Mouse (Mus musculus): Measurements from ENCODE around the gene Clybl. TPM values are rescaled to one million over a fixed set of nuclear protein-coding genes. Genes with fewer than 3 reads are reported as not detected.

Gene Clybl
- polyA plus RNA-seq, 1 experiment from 2014 or later: 28.8 TPM

DNA sequence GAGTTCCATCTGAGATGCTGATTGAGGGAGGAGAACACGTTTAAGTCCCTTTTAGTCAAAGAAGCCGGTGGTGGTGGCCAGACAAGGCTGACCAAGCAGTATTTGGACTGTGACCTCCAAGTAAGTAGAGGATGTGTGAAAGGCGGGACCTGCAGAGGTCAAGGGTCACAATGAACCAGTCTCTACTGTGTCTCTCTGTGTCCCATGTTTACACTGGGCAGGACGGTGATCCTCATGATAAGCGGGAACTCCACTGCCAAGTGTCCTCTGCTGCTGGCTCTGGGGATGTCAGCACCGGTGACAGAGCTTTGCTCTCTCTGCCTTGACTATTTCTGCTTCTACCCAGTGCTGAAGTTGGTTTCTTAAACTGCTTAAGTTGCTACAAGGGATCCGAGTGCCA lies 10.5 kb upstream of the Clybl start:
- no peaks in the 10 kb centered on the region for H3K9me3 ChIP-seq (ENCODE audit: control insufficient read depth, low read length)
- no peak overlapping the region for H3K9ac ChIP-seq (ENCODE audit: low read length)
- H3K27me3 ChIP-seq (ENCODE audit: control insufficient read depth, insufficient read depth, low read length): no peaks in the 10 kb centered on the region
- H3K4me2 ChIP-seq (replicated peaks; ENCODE audit: low read depth): no peak overlapping the region
- TF ChIP-seq CTCF (IDR thresholded peaks at IDR 0.05; ENCODE audit: low read depth) (no peak), EP300 (optimal IDR thresholded peaks at IDR 0.05) (no peak)
- H3K36me3 ChIP-seq (ENCODE audit: control insufficient read depth, insufficient read depth, low read length): no peaks in the 10 kb centered on the region
- DNase-seq (ENCODE audit: low spot score) (no peak), ATAC-seq (ENCODE audit: low FRiP score, low TSS enrichment) (peak; percentile 55; the same call in 1 of the 2 replicates)
- H3K4me1 ChIP-seq (replicated peaks; ENCODE audit: control insufficient read depth, insufficient read depth): no peaks in the 10 kb centered on the region
- no peak overlapping the region for H3K4me3 ChIP-seq (ENCODE audit: low read depth, low read length)
- WGBS: 61% methylated on average over 7 of the region's 7 CpGs
- no peak overlapping the region for H3K27ac ChIP-seq (replicated peaks)

DNA sequence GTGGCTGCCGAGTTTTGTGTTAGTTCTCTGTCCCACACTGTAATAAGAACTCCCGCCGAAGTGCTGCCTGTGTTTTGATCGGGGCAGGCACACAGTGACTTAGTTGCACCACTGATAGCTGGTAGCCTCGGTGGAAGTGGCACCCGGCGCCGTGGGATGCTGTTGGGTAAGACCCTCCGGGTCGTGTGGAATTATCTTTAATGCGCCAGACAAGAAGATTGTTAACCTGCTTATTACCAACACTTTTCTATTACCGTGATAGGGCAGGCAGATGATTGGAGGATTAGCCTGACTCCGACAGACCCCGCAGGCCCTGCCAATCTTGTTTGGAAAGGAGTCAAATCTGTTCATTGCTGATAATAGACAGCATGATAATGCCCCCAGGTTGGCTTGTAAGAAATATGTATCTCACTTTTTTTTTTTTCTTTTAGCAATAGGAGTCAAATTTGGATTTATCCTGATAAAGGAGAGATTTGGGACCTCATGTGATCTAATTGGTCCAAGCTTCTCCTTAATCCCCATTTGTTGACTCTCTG lies 5.2 kb upstream of the Clybl start:
- H3K9ac ChIP-seq (ENCODE audit: low read length): no peak overlapping the region
- DNase-seq (ENCODE audit: low spot score): no peak
- no peak overlapping the region for H3K4me3 ChIP-seq (ENCODE audit: low read depth, low read length)
- 78% methylated on average over 14 of the region's 14 CpGs for WGBS
- no peak overlapping the region for H3K4me2 ChIP-seq (replicated peaks; ENCODE audit: low read depth)
- H3K9me3 ChIP-seq (ENCODE audit: control insufficient read depth, low read length): no peaks in the 10 kb centered on the region
- ATAC-seq (ENCODE audit: low FRiP score, low TSS enrichment): no peak
- H3K4me1 ChIP-seq (replicated peaks; ENCODE audit: control insufficient read depth, insufficient read depth): no peaks in the 10 kb centered on the region
- H3K36me3 ChIP-seq (ENCODE audit: control insufficient read depth, insufficient read depth, low read length): no peaks in the 10 kb centered on the region
- no peaks in the 10 kb centered on the region for H3K27me3 ChIP-seq (ENCODE audit: control insufficient read depth, insufficient read depth, low read length)
- no peak for TF ChIP-seq CTCF (IDR thresholded peaks at IDR 0.05; ENCODE audit: low read depth)
- TF ChIP-seq EP300 (optimal IDR thresholded peaks at IDR 0.05): no peak
- no peak overlapping the region for H3K27ac ChIP-seq (replicated peaks)

DNA sequence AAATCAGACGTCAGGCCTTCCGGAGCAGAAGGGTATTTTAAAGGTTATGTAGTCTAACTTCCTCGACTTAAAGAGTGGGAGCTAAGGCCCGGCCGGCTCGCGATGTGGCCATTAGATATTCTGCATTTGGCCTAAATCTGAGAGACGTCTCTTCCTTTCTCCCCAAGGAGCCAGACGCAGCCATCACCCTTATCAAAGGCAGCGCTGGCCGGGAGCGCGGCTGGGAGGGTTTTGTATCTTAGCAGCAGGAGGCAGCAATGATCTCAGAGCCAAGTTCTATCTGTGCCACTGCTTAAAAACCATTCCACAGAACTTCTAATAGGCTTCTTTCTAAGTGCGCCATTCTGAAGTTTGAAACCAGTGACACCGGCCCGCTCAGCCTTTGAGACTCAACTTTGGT lies 2.2 kb upstream of the Clybl start:
- TF ChIP-seq EP300 (optimal IDR thresholded peaks at IDR 0.05) (no peak), CTCF (IDR thresholded peaks at IDR 0.05; ENCODE audit: low read depth) (no peak)
- 70% methylated on average over 16 of the region's 16 CpGs for WGBS
- H3K9ac ChIP-seq (ENCODE audit: low read length): no peak overlapping the region
- no peaks in the 10 kb centered on the region for H3K27me3 ChIP-seq (ENCODE audit: control insufficient read depth, insufficient read depth, low read length)
- no peaks in the 10 kb centered on the region for H3K36me3 ChIP-seq (ENCODE audit: control insufficient read depth, insufficient read depth, low read length)
- no peaks in the 10 kb centered on the region for H3K9me3 ChIP-seq (ENCODE audit: control insufficient read depth, low read length)
- H3K27ac ChIP-seq (replicated peaks): no peak overlapping the region
- ATAC-seq (ENCODE audit: low FRiP score, low TSS enrichment): no peak
- no peaks in the 10 kb centered on the region for H3K4me1 ChIP-seq (replicated peaks; ENCODE audit: control insufficient read depth, insufficient read depth)
- no peak for DNase-seq (ENCODE audit: low spot score)
- H3K4me3 ChIP-seq (ENCODE audit: low read depth, low read length): no peak overlapping the region
- H3K4me2 ChIP-seq (replicated peaks; ENCODE audit: low read depth): no peak overlapping the region

DNA sequence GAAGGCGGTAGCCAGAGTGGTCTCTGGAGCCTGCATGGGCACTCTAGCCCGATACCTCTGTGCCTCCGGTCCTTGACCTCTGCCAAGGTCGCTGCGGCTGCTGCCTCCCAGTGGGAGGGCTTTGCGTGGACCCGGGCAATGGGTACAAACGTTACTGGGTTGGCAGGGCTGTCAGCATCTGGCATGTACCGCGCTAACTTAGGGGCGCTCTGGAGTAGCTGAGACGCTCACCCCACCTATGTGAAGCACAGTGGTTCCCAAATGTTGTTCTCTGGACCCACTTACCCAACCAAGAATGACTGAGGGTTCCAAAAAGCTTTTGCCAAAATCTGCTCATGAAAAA lies 282 bp downstream of the Clybl start:
- Histone ChIP-seq H3K9ac (ENCODE audit: low read length) (peak overlapping the region; percentile 77), H3K27ac (replicated peaks) (peak overlapping the region; percentile 73; the same call in 1 of the 2 replicates), H3K4me3 (ENCODE audit: low read depth, low read length) (peak overlapping the region; percentile 72), H3K27me3 (ENCODE audit: control insufficient read depth, insufficient read depth, low read length) (no peaks in the 10 kb centered on the region), H3K4me1 (replicated peaks; ENCODE audit: control insufficient read depth, insufficient read depth) (no peaks in the 10 kb centered on the region), H3K36me3 (ENCODE audit: control insufficient read depth, insufficient read depth, low read length) (no peaks in the 10 kb centered on the region), H3K4me2 (replicated peaks; ENCODE audit: low read depth) (peak overlapping the region; percentile 76), H3K9me3 (ENCODE audit: control insufficient read depth, low read length) (no peaks in the 10 kb centered on the region)
- no peak; the same call in 1 of the 2 replicates for TF ChIP-seq CTCF (IDR thresholded peaks at IDR 0.05; ENCODE audit: low read depth)
- TF ChIP-seq EP300 (optimal IDR thresholded peaks at IDR 0.05): no peak
- WGBS: under 1% methylated on average over 12 of the region's 12 CpGs
- DNase-seq (ENCODE audit: low spot score): no peak
- no peak for ATAC-seq (ENCODE audit: low FRiP score, low TSS enrichment)

DNA sequence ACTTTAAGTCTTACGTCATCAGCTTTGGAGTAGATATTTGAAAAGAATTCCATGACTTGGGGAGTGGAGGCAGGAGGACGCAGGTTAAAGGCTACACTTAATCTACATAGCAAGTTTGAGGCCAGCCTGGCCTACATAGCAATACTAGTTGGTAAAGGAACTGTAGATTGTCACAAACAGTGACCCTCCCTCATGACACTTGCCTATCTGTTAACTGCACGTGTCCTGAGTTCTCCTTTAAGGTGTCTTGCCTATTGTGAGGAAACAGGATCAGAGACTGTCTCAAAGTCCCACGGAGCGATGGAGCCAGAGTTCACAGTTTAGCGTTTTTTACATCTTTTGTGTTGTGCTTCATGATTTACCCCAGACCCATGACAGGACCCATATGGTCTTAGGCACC lies 716 bp downstream of the Clybl start:
- H3K4me3 ChIP-seq (ENCODE audit: low read depth, low read length): peak overlapping the region; percentile 72; the same call in 1 of the 2 replicates
- no peaks in the 10 kb centered on the region for H3K36me3 ChIP-seq (ENCODE audit: control insufficient read depth, insufficient read depth, low read length)
- H3K9me3 ChIP-seq (ENCODE audit: control insufficient read depth, low read length): no peaks in the 10 kb centered on the region
- H3K27ac ChIP-seq (replicated peaks): no peak overlapping the region
- DNase-seq (ENCODE audit: low spot score) (no peak), ATAC-seq (ENCODE audit: low FRiP score, low TSS enrichment) (no peak)
- TF ChIP-seq CTCF (IDR thresholded peaks at IDR 0.05; ENCODE audit: low read depth) (no peak), EP300 (optimal IDR thresholded peaks at IDR 0.05) (no peak)
- no peaks in the 10 kb centered on the region for H3K27me3 ChIP-seq (ENCODE audit: control insufficient read depth, insufficient read depth, low read length)
- peak overlapping the region; percentile 76 for H3K4me2 ChIP-seq (replicated peaks; ENCODE audit: low read depth)
- no peak overlapping the region for H3K9ac ChIP-seq (ENCODE audit: low read length)
- no peaks in the 10 kb centered on the region for H3K4me1 ChIP-seq (replicated peaks; ENCODE audit: control insufficient read depth, insufficient read depth)
- WGBS: 57% methylated on average over 6 of the region's 6 CpGs

DNA sequence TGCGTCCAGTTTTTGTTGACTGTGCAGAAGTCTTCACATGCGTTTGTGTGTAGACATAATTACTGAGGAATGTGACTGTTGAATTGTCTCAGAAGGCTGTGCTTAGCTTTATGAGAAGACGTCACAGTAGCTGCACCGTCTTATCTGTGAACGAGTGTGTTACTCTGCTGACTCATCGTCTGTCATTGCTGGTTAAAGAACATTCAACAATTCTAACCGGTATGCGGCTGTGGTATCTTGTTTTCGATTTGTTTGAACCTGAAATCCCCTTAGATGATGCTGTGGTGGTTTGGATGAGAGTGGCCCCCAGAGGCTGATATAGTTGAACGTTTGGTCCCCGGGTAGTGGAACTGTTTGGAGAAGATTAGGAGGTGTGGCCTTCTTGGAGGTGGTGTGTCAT lies 2.5 kb downstream of the Clybl start:
- Histone ChIP-seq H3K9ac (ENCODE audit: low read length) (no peak overlapping the region), H3K27ac (replicated peaks) (no peak overlapping the region), H3K4me1 (replicated peaks; ENCODE audit: control insufficient read depth, insufficient read depth) (no peaks in the 10 kb centered on the region), H3K9me3 (ENCODE audit: control insufficient read depth, low read length) (no peaks in the 10 kb centered on the region), H3K27me3 (ENCODE audit: control insufficient read depth, insufficient read depth, low read length) (no peaks in the 10 kb centered on the region), H3K4me3 (ENCODE audit: low read depth, low read length) (no peak overlapping the region), H3K36me3 (ENCODE audit: control insufficient read depth, insufficient read depth, low read length) (no peaks in the 10 kb centered on the region), H3K4me2 (replicated peaks; ENCODE audit: low read depth) (no peak overlapping the region)
- DNase-seq (ENCODE audit: low spot score): no peak
- 64% methylated on average over 11 of the region's 11 CpGs for WGBS
- TF ChIP-seq EP300 (optimal IDR thresholded peaks at IDR 0.05) (no peak), CTCF (IDR thresholded peaks at IDR 0.05; ENCODE audit: low read depth) (no peak)
- no peak for ATAC-seq (ENCODE audit: low FRiP score, low TSS enrichment)

All from stomach, postnatal 0 days (tissue).